Mouse (Mus musculus): ENCODE measurements at regions not wholly inside any gene's neighbourhood (a gene's known extent, or its start where the extent isn't known, plus 50 kb on each side); places are given as distances from the start of the nearest gene placed in this dataset.

DNA sequence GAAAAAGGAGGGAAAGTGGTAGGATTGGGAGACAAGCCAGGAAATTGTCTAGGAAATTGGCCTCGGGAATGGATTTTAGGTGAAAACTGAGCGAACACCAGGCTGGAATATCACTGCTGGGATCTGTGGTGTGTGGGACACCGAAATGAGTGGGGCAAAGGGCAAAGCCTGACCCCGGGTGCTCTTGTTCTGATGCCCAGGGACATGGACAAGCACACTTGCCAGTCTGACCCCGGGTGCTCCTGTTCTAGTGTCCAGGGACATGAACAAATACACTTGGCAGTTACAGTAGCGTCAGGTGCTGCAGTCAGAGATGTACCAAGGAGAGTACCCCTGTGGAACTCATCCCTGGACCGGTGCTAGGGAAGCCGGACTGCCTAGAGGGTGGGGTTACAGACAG is 354.4 kb downstream of the Foxo1 start:
- TF ChIP-seq POLR2A (IDR thresholded peaks at IDR 0.05; ENCODE audit: borderline replicate concordance, extremely low read depth, low read depth, low read length), result no peak
- TF ChIP-seq CTCF (IDR thresholded peaks at IDR 0.05; ENCODE audit: insufficient read depth, low read length), result no peak
